Mouse (Mus musculus): Measurements from ENCODE around the gene Apbb1ip. TPM values are rescaled to one million over a fixed set of nuclear protein-coding genes. Genes with fewer than 3 reads are reported as not detected.
A peak's percentile ranks its signal among the peaks of the same experiment; 100 is the strongest.

The Apbb1ip gene
- polyA plus RNA-seq, 1 experiment, result 24.8 TPM

DNA sequence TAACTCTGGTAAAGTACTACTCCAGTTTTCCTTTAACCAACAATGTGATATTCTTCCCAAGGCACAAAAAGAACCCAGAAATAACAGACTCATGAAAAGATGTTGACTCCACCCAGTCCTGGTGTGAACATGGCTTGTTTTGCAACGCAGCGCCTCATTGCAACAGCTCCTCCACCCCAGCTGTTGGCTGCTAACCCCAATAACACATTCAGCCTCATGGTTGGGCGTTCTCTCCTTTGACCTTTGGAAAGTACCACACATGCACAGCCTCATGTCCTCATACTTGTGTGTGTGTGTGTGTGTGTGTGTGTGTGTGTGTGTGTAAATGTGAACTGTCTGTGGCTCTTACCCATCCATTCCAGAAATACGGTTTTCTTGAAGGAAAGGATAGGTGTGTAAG, 37.0 kb downstream of the Apbb1ip start:
- DNase-seq (ENCODE audit: low read depth in 1 of 2, low spot score in 2 of 2), result no peak
- TF ChIP-seq POLR2A (IDR thresholded peaks at IDR 0.05; ENCODE audit: low read depth, low read length), result no peak
- TF ChIP-seq CTCF (IDR thresholded peaks at IDR 0.05; ENCODE audit: extremely low read depth, insufficient read depth, insufficient read length, insufficient replicate concordance), result no peak
- no peak overlapping the region for H3K4me3 ChIP-seq (ENCODE audit: extremely low read depth, insufficient read depth, insufficient read length)
- peaks cover 27% of the 10 kb centered on the region for H3K4me1 ChIP-seq (ENCODE audit: control insufficient read depth, insufficient read depth, insufficient read length)
- peaks cover 1% of the 10 kb centered on the region; the same call in 1 of the 2 replicates for H3K36me3 ChIP-seq (ENCODE audit: control insufficient read depth, insufficient read depth, low read length)
- WGBS, result 68% methylated on average over 4 of the region's 4 CpGs
- H3K27ac ChIP-seq (ENCODE audit: insufficient read depth, low read length), result no peak overlapping the region; the same call in 1 of the 2 replicates
- H3K27me3 ChIP-seq (ENCODE audit: control insufficient read depth, insufficient read depth, low read length), result no peaks in the 10 kb centered on the region

DNA sequence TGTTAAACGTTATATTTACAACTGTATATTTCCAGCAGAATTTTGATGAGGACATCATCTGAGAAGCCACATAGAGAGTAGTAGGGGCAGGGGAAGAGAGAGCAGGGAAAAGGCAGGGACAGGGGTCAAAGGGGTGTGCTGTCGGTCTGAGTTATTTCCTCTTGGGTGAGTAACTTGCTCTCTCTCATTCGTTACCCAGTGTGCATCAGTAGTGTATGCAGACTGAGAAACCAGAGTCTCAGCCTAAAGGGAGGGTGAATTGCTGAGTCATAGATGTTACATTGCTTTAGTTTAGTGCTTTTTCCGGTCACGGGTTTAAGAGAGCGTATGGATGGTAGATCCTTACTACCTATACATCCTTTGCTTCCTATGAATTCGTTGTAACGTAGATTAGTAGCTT, 37.6 kb downstream of the Apbb1ip start:
- Histone ChIP-seq H3K4me3 (ENCODE audit: extremely low read depth, insufficient read depth, insufficient read length) (no peak overlapping the region), H3K4me1 (ENCODE audit: control insufficient read depth, insufficient read depth, insufficient read length) (peaks cover 23% of the 10 kb centered on the region), H3K36me3 (ENCODE audit: control insufficient read depth, insufficient read depth, low read length) (peaks cover 1% of the 10 kb centered on the region; the same call in 1 of the 2 replicates), H3K27me3 (ENCODE audit: control insufficient read depth, insufficient read depth, low read length) (no peaks in the 10 kb centered on the region), H3K27ac (ENCODE audit: insufficient read depth, low read length) (0 out of 2 replicates have a peak overlapping the region, but pooled peaks have one; percentile 7)
- no peak for DNase-seq (ENCODE audit: low read depth in 1 of 2, low spot score in 2 of 2)
- 70% methylated on average over 8 of the region's 8 CpGs for WGBS
- TF ChIP-seq CTCF (IDR thresholded peaks at IDR 0.05; ENCODE audit: extremely low read depth, insufficient read depth, insufficient read length, insufficient replicate concordance), result no peak
- TF ChIP-seq POLR2A (IDR thresholded peaks at IDR 0.05; ENCODE audit: low read depth, low read length), result no peak

DNA sequence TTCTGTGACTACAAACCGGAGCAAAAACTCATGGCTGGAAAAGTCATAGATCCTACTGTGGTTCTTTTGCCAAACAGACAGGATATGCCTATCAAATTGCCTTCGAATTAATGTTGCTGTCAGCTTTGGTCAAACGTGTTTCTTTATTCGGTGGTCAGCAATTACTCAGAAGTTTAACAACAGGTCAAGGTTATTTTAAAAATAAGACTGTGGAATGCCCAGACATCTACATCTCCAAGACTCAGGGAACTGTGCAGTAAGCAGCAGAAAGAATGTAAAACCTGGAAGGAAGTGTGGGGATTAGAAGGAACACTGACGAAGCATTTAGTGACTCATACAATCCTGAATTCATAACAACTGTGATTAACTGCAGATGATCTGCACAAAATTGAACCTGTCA, 40.0 kb downstream of the Apbb1ip start:
- TF ChIP-seq CTCF (IDR thresholded peaks at IDR 0.05; ENCODE audit: extremely low read depth, insufficient read depth, insufficient read length, insufficient replicate concordance) (no peak), POLR2A (IDR thresholded peaks at IDR 0.05; ENCODE audit: low read depth, low read length) (no peak)
- no peak for DNase-seq (ENCODE audit: low read depth in 1 of 2, low spot score in 2 of 2)
- 79% methylated on average over 5 of the region's 5 CpGs for WGBS
- H3K4me1 ChIP-seq (ENCODE audit: control insufficient read depth, insufficient read depth, insufficient read length), result peaks cover 16% of the 10 kb centered on the region
- H3K36me3 ChIP-seq (ENCODE audit: control insufficient read depth, insufficient read depth, low read length), result peaks cover 12% of the 10 kb centered on the region
- no peak overlapping the region for H3K27ac ChIP-seq (ENCODE audit: insufficient read depth, low read length)
- no peaks in the 10 kb centered on the region for H3K27me3 ChIP-seq (ENCODE audit: control insufficient read depth, insufficient read depth, low read length)
- no peak overlapping the region for H3K4me3 ChIP-seq (ENCODE audit: extremely low read depth, insufficient read depth, insufficient read length)

DNA sequence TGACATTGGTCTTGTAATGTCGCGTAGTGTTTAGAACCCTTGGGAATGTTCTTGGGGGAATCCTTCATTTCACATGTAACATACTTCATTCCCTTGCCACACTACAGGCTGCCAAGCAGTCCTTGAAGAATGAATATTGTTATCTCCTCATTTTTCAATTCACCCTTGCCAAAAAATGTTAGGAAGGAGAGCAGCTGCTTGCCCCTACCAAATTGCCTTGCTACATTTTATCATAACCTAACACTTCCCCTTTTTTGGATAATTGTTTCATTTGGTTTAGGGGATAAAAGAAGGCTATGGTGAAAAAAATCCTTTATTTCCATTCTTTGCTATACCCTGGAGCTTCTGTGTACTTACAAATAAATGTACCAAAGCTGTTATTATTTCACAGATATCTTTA, 41.8 kb downstream of the Apbb1ip start:
- H3K27ac ChIP-seq (ENCODE audit: insufficient read depth, low read length), result no peak overlapping the region
- peaks cover 5% of the 10 kb centered on the region for H3K4me1 ChIP-seq (ENCODE audit: control insufficient read depth, insufficient read depth, insufficient read length)
- no peak overlapping the region for H3K4me3 ChIP-seq (ENCODE audit: extremely low read depth, insufficient read depth, insufficient read length)
- no peaks in the 10 kb centered on the region for H3K27me3 ChIP-seq (ENCODE audit: control insufficient read depth, insufficient read depth, low read length)
- H3K36me3 ChIP-seq (ENCODE audit: control insufficient read depth, insufficient read depth, low read length), result peaks cover 15% of the 10 kb centered on the region
- TF ChIP-seq CTCF (IDR thresholded peaks at IDR 0.05; ENCODE audit: extremely low read depth, insufficient read depth, insufficient read length, insufficient replicate concordance) (no peak), POLR2A (IDR thresholded peaks at IDR 0.05; ENCODE audit: low read depth, low read length) (no peak)
- WGBS, result 100% methylated on average over 2 of the region's 2 CpGs
- DNase-seq (ENCODE audit: low read depth in 1 of 2, low spot score in 2 of 2), result no peak

DNA sequence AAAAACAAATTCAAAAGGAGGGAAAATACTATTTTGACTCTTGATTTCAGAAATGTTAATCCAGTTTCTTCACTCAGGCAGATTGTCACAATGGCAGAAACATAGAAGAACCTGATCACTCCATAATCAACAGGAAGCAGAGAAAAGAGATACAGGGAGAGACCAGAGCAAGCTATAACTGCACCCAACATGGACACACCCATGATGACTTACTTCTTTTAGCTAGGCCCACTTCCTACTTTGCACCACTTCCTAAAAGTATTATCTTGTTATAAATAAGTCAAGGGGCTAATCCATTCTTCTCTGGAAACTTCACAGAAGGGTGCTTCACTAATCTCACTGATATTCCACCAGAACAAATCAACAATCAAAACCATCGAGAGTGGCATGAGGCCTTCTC, 42.3 kb downstream of the Apbb1ip start:
- Histone ChIP-seq H3K27ac (ENCODE audit: insufficient read depth, low read length) (peak overlapping the region; percentile 22; the same call in 1 of the 2 replicates), H3K27me3 (ENCODE audit: control insufficient read depth, insufficient read depth, low read length) (no peaks in the 10 kb centered on the region), H3K4me3 (ENCODE audit: extremely low read depth, insufficient read depth, insufficient read length) (no peak overlapping the region; the same call in 1 of the 2 replicates), H3K4me1 (ENCODE audit: control insufficient read depth, insufficient read depth, insufficient read length) (peaks cover 5% of the 10 kb centered on the region), H3K36me3 (ENCODE audit: control insufficient read depth, insufficient read depth, low read length) (peaks cover 15% of the 10 kb centered on the region)
- DNase-seq (ENCODE audit: low read depth in 1 of 2, low spot score in 2 of 2), result no peak
- WGBS, result 69% methylated on average over 1 of the region's 1 CpGs
- no peak for TF ChIP-seq POLR2A (IDR thresholded peaks at IDR 0.05; ENCODE audit: low read depth, low read length)
- no peak for TF ChIP-seq CTCF (IDR thresholded peaks at IDR 0.05; ENCODE audit: extremely low read depth, insufficient read depth, insufficient read length, insufficient replicate concordance)

DNA sequence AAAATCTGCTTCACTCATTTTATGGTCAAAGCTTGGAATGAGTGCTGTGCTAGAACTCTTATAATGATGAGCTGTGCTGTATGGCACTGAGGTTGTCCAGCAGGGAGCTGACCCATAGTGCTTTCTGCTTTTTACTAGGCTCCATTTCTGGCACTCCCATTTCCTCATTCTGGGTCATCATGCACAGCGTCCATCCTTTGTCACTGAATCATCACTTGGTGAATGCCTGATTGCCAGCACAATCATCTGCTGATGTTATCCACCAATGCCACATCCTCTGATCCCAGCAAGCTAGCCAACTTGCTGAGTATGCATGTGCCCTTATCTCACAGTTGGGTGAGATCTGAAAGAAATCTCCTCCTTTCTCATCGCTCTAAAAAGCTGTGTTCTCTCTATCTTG, 48.4 kb downstream of the Apbb1ip start:
- Histone ChIP-seq H3K4me3 (ENCODE audit: extremely low read depth, insufficient read depth, insufficient read length) (no peak overlapping the region), H3K27me3 (ENCODE audit: control insufficient read depth, insufficient read depth, low read length) (no peaks in the 10 kb centered on the region), H3K27ac (ENCODE audit: insufficient read depth, low read length) (no peak overlapping the region), H3K4me1 (ENCODE audit: control insufficient read depth, insufficient read depth, insufficient read length) (no peaks in the 10 kb centered on the region), H3K36me3 (ENCODE audit: control insufficient read depth, insufficient read depth, low read length) (peaks cover 28% of the 10 kb centered on the region)
- WGBS, result 73% methylated on average over 2 of the region's 2 CpGs
- TF ChIP-seq POLR2A (IDR thresholded peaks at IDR 0.05; ENCODE audit: low read depth, low read length) (no peak), CTCF (IDR thresholded peaks at IDR 0.05; ENCODE audit: extremely low read depth, insufficient read depth, insufficient read length, insufficient replicate concordance) (no peak)
- DNase-seq (ENCODE audit: low read depth in 1 of 2, low spot score in 2 of 2), result no peak

DNA sequence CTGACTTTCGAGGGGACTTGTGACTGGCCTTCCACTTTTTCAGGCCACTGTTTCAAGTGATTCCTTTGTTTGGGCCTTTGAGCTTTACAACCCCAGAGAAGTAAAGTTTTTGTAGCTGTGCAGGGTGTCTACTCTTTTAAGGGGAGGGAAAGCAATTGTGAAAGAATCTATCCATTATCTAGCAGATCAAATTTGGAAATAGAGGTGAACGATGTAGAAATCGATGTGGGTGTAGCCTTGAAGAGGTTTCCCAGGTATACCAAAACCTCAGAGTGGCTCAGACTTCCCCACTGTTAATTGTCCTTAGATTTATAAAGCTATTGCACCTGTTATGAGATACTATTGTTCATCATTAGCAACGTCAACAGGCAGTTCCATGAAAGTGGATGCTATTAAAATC, 71.6 kb downstream of the Apbb1ip start:
- 93% methylated on average over 4 of the region's 4 CpGs for WGBS
- no peaks in the 10 kb centered on the region for H3K4me1 ChIP-seq (ENCODE audit: control insufficient read depth, insufficient read depth, insufficient read length)
- no peak for TF ChIP-seq POLR2A (IDR thresholded peaks at IDR 0.05; ENCODE audit: low read depth, low read length)
- no peak for TF ChIP-seq CTCF (IDR thresholded peaks at IDR 0.05; ENCODE audit: extremely low read depth, insufficient read depth, insufficient read length, insufficient replicate concordance)
- H3K36me3 ChIP-seq (ENCODE audit: control insufficient read depth, insufficient read depth, low read length), result peaks cover 32% of the 10 kb centered on the region
- H3K27me3 ChIP-seq (ENCODE audit: control insufficient read depth, insufficient read depth, low read length), result no peaks in the 10 kb centered on the region
- no peak for DNase-seq (ENCODE audit: low read depth in 1 of 2, low spot score in 2 of 2)
- H3K4me3 ChIP-seq (ENCODE audit: extremely low read depth, insufficient read depth, insufficient read length), result no peak overlapping the region
- H3K27ac ChIP-seq (ENCODE audit: insufficient read depth, low read length), result no peak overlapping the region
